Mouse (Mus musculus) adrenal gland, adult 18-20 months (tissue): ENCODE measurements around the gene Ndufb4. TPM values are rescaled to one million over a fixed set of nuclear protein-coding genes. Genes with fewer than 3 reads are reported as not detected.
"Not testable (repeated sequence)": the region's sequence is repeated elsewhere in the genome, so short reads cannot be mapped to it uniquely, and the experiment has no call there.

Experiments
- DNase-seq, 2 experiments: peaks; one replicate each; pipeline ENCODE4 v3.0.0; 2021 to 2022; ENCODE audit warnings: low spot score in 2 of 2
- long read RNA-seq, 2 experiments: library from polyadenylated mRNA; stranded (forward); transcript quantifications; one replicate each; pipeline ENCODE4 v2.0.0; 2021
- total RNA-seq, 2 experiments: library from RNA; stranded (reverse); gene quantifications; 1 replicate in 1 of 2; 2 replicates in 1 of 2; pipeline ENCODE4 v1.2.3; 2021

Ndufb4 gene
- total RNA-seq = 100 to 1,000 TPM; 133 to 150 TPM
- long read RNA-seq, experiment 1, transcript Ndufb4-201 (3 exons, 971 nt) = major isoform, 75 of 77 reads
- long read RNA-seq, experiment 1, partial matches to known transcripts = 0 of 77 reads
- long read RNA-seq, experiment 1, other reads (novel, unspliced or antisense) = 2 of 77 reads
- long read RNA-seq, experiment 2, transcript Ndufb4-201 (3 exons, 971 nt) = major isoform, 223 of 241 reads
- long read RNA-seq, experiment 2, partial matches to known transcripts = 0 of 241 reads
- long read RNA-seq, experiment 2, other reads (novel, unspliced or antisense) = 18 of 241 reads

DNA sequence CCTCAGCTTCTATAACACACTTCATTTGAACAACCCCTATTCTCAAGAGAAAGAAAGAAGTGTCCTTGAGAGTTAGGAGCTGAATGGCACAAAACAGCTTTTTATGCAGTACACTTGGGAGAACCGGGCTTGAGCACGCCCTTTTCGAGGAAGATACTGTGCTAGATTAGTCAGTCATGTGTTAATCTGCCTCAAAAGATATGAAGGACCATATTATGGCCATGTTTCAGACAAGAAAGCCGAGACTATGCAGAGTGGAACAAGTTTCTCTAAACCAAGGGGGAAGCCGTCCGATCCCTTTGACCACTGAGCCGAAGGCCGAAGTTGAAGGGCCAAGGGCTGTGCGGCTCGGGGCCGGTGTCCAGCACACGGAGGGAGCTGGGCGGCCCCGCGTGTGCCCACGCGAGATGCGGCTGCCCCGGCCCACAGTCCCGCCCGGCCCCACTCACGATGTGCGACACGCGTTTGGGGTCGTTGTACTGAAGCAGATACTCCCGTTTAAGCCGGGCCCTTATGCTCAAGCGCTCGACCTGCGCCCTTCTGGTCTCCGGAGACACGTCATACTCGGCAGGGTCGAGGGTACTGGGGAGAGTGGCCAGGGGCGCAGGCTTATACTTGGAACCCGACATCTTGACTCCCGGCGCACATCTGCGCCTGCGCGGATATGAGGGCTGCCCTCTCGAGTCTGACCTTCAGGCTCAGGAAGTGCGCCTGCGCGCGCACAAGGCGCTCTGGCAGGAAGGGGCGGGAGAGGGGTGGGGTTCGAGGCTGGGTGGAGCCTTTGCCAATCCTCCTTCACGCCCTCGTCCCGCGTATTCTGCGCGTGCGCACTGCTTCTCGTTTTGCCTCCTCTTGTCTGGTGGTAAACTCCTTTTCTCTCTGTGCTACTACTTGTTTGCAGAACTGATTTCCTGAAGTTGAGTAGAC, at the start of gene Ndufb4:
Gene Ndufb4 (minus strand): TSS at position 723 of the 927 bp plus-strand sequence.
- peak; percentile 88 to 91 for DNase-seq

- no peak for DNase-seq
Observed at GRCm38 (mm10) chr16:37703884-37704283, 49.6 kb upstream of the Ndufb4 start.

DNA sequence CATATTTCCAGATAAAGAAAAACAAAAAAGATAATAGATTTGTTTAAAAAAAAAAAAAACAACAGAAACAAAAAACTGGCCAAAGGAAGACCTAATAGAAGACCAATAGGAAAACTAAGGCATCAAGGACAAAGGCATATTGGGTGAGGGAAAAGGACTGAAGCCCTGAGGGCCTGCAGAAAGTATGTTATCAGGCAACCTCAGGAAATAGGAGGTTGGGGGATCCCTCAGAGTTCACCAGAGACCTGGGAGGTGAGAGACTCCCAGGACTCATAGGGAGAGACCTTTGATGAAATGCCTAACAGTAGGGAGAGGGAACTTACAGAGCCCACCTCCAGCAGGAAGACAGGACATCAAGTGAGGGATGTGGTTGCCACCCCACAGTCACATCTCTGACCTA, 45.8 kb upstream of the Ndufb4 start:
- not testable (repeated sequence) for DNase-seq

DNA sequence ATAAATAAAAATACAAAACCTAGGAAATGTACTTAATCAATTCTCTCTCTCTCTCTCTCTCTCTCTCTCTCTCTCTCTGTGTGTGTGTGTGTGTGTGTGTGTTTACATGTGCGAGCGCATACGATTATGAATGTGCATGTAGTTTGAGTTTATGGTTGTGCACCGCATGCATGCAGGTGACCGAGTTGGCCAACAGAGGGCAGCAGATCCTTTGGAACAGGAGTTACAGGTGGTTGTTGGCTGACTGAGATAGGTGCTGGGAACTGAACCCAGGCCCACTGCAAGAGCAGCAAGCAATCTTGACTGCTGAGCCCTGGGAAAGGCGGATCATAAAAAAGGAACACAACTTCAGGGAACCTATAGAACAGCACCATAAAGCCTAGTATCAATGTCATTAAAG, 44.5 kb upstream of the Ndufb4 start:
- DNase-seq = no peak

GRCm38 (mm10) chr16:37697271-37697670, 43.0 kb upstream of the Ndufb4 start:
- no peak for DNase-seq

GRCm38 (mm10) chr16:37690932-37691730, 36.9 kb upstream of the Ndufb4 start:
- DNase-seq = no peak

DNA sequence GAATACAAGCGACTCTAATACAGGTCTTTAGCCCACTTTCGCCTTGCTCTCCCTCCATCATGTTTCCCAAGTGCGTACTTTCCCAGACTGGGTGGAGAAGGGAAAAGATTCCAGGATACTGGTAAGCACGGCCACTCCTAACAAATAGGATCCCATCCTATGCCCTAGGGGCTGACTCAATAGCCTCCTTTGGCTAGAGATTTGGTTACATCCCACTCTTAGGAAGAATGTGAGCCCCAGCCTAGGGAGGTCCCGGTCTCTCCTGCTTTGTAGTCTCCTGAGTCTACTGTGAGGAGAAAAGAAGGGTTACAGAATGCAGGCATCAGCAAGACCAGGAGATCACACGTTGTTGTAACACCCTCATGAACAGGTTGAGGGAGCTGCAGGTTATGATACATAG, 36.2 kb upstream of the Ndufb4 start:
- no peak for DNase-seq

- no peak for DNase-seq
Observed at GRCm38 (mm10) chr16:37689934-37690333, 35.7 kb upstream of the Ndufb4 start.

GRCm38 (mm10) chr16:37689251-37689926, 35.1 kb upstream of the Ndufb4 start:
- DNase-seq = no peak

- no peak for DNase-seq
Observed at GRCm38 (mm10) chr16:37688181-37688580, 33.9 kb upstream of the Ndufb4 start.

DNA sequence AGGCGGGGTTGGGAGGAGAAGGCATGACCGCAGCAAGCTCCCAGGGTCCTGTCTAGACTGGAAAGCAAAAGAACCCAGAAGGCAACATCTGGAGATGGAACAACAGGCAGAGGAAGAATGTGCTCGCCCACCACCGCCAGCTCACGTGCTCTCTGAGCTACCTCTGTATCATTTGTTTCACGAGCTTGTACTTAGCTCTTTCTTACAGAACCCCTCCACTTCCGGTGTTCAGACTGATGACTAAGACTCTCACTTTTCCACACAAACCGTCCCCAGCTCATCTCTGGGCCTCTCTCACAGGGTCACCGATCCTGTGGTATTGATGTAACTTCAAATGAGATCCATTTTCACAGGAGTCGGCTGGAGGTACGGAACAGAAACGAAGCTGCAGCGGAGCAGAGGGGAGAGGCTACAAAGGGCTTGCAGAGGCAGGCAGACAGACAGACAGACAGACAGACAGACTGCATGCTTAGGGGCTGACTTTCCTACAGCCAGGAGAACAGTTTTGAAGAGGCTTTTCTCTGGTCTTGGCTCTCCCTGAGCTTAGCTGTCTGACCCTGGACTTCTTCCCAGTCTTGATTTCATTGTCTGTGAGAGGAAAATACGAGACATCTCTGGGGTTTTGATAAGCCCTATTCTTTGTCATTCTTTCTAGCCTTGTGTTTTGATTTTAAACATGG, 33.2 kb upstream of the Ndufb4 start:
- peak in 1 of 2 experiments; percentile 10 for DNase-seq

- DNase-seq = no peak
Observed at GRCm38 (mm10) chr16:37686834-37687233, 32.6 kb upstream of the Ndufb4 start.

DNA sequence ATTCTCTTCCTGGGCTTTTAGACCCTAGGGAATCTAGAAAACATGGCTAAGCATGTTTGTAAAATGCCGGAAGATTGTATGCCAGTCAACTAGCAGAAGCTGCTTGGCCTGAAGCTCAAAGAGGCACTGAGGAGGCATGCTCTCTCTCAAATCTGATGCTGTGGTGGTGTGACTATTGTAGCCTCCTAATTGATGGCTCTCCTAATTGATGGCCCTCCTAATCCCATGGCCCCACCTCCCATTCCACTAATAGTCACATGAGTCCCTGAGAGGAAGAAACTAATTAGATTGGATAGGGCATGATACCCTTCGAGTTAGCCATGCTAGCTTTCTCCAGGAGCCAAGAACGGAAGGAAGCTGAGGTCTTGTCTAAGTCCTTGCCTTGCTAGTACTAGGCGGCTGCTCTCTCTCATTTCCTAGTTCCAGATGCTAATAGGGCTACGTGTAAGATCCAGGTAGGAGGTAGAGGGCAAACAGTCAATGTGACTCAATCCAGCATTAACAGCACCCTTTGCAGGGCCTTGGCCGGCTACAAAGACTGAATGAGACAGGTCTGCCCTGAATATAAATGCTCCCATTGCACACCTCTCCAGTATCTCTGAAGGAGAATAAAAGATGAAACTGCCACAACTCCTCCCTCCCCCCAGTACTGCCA, 31.8 kb upstream of the Ndufb4 start:
- no peak for DNase-seq

- DNase-seq = peak; percentile 83 to 86
Observed at GRCm38 (mm10) chr16:37684634-37685441, 30.6 kb upstream of the Ndufb4 start.

DNA sequence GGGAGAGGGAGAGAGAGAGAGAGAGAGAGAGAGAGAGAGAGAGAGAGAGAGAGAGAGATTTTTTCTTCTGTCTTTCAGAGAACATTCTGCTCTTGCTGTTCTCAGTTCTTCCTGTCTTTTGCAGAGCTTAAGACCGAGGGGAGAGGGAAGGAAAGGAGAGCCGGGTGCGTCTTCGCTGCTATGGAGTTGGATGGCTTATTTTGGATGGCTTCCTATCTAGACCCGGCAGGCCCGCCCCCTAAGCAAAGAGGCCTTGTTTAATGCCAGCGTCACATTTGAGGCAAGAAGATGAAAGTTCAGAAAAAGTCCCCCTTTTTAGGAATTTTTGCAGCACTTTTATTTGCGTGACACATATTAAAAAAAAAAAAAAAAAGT, 30.0 kb upstream of the Ndufb4 start:
- peak in 1 of 2 experiments; percentile 37 for DNase-seq

DNA sequence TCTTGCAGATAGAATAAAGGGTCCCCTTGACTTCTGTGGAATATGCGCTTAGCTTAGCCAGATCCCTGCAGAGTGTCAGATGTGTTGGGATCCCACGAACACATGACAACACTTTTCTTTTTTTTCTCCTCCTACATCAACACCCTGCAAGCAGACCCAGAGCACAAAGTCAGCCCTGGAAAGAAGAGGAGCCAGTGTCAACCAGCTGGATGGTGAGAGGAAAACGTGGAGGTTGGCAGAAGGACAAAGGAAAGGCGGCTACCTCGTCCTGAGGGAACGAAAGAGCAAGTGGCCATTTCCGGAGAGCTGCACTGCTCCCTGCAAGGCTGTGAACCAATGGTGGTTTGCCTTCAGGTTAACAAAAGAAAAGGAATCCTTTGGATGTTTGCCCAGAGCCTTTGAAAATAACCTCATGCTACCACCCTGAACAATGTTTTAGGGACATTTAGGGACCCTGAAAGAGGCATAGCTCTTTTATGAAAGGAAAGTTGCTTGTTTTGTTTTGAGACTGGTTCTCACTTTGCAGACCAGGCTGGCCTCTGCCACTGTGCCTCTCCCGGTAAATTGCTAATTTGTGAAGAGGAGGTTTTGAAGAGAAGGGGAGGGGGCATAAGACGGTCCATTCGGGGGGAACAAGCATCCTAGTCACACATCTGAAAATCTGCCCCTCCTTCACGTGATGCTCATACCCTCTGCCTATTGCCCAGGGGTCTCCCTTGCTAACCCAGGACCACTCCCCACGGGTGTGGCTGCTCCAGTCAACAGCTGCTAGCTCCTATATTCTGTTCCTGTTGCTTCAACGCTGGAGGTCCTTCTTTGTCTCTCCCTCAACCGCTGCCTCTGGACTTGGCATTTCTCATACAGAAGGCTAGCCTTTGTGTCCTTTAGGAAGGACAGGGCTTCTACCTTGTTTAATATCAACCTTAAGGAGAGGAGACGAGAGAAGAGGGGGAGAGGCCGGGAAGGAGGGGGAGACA, 29.2 kb upstream of the Ndufb4 start:
- peak in 1 of 2 experiments; percentile 30 for DNase-seq

DNA sequence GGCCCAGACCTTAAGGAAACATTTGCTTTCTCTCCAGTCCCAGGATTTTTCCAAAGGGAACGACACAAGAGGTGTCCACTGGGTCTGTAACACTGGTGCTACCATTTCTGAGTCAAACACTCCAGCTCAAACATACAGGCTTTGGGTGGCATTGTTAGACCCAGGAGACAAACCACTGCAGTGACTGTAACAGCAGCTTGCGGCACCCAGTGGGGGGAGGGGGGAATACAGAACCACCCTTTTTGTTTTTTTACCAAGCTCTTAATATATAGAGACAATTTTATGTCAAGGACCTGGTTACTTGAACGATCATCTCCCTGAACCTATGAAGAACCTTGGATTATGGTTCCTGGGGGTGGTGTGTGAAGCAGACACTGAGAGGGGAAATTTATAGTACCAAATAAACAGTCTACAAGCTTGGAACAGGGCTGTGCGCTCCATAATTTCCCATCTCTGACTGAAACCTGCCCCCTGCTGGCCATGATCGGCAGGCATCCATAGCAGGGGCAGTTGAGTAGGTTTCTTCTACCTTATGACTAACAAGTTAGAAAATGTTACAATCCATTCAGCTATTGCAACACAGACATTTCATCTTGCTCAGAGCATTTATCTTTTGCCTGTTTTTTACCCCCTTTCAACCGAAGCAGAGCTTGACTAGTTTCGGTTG, 28.2 kb upstream of the Ndufb4 start:
- DNase-seq = peak; percentile 86 to 88
